Mouse (Mus musculus) heart, embryonic 13.5 days (tissue): ENCODE results near the gene Deaf1. TPM values are rescaled to one million over a fixed set of nuclear protein-coding genes. Genes with fewer than 3 reads are reported as not detected.
A peak's percentile ranks its signal among the peaks of the same experiment; 100 is the strongest.
"Not testable (repeated sequence)": the region's sequence is repeated elsewhere in the genome, so short reads cannot be mapped to it uniquely, and the experiment has no call there.

ENCODE experiments used
- ATAC-seq: fragments of 200-750 bp; cut with Nextera tagmentation; 2 replicates; pipeline ENCODE4 v1.8.0; 2017; ENCODE audit warnings: moderate TSS enrichment; ENCODE audit not compliant: insufficient number of reproducible peaks, low FRiP score, low TSS enrichment; ENCODE audit errors: extremely low read depth
- H3K27ac ChIP-seq: fragments of 300-500 bp; sonication (generic); replicated peaks from 2 replicates; pipeline ENCODE4 v1.5.1; 2015; ENCODE audit warnings: moderate library complexity, mild to moderate bottlenecking, inconsistent platforms
- H3K27me3 ChIP-seq: fragments of 300-500 bp; sonication (generic); replicated peaks from 2 replicates; pipeline ENCODE4 v1.6.1; 2015; ENCODE audit warnings: mild to moderate bottlenecking, inconsistent platforms
- H3K36me3 ChIP-seq: fragments of 300-500 bp; sonication (generic); 2 replicates; pipeline ENCODE4 v1.6.1; 2015; ENCODE audit warnings: mild to moderate bottlenecking, inconsistent platforms
- H3K4me1 ChIP-seq: fragments of 300-500 bp; sonication (generic); 2 replicates; pipeline ENCODE4 v1.6.1; 2015; ENCODE audit warnings: inconsistent platforms
- H3K4me2 ChIP-seq: fragments of 300-500 bp; sonication (generic); 2 replicates; pipeline ENCODE4 v1.6.1; 2015; ENCODE audit warnings: inconsistent platforms, mild to moderate bottlenecking, moderate library complexity
- H3K4me3 ChIP-seq: fragments of 300-500 bp; sonication (generic); 2 replicates; pipeline ENCODE4 v1.5.1; 2015; ENCODE audit warnings: moderate library complexity, mild to moderate bottlenecking, inconsistent platforms
- H3K9ac ChIP-seq: fragments of 300-500 bp; sonication (generic); 2 replicates; pipeline ENCODE4 v1.6.1; 2015; ENCODE audit warnings: inconsistent platforms, mild to moderate bottlenecking, moderate library complexity
- H3K9me3 ChIP-seq: fragments of 300-500 bp; sonication (generic); 2 replicates; pipeline ENCODE4 v1.6.1; 2016; ENCODE audit warnings: inconsistent platforms
- WGBS: fragments of 180-500 bp; shearing (Covaris S2); methylation state at CpG from one replicate; pipeline ENCODE4 v1.1.7; 2015; ENCODE audit warnings: mixed read lengths; 5-methylcytosine and 5-hydroxymethylcytosine counted together
- polyA plus RNA-seq: library from polyadenylated mRNA; unstranded; fragments of >200 nt; fragmentation: Nextera tagmentation; extraction: Ambion mirVana; gene quantifications from 2 replicates; pipeline ENCODE4 v1.2.1, GENCODE M21; 2015

Deaf1 gene
- polyA plus RNA-seq, 1 experiment from 2014 or later = 35.5 TPM

DNA sequence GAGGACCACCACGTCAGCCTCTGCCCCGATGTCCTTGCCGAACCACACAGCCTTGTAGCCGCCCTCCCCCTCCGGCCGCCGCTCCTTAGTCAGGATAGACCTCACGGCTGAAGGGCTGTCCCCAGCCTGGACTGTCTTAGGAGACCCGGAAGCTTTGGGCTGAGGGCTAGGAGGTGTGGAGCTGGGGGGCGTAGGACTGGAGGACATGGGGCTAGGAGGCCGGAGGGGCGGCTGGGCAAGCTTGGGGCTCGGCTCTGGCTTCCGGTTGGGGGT lies 58.3 kb downstream of the Deaf1 start:
- Histone ChIP-seq H3K4me3 (peak overlapping the region; percentile 22), H3K27ac (no peak overlapping the region)
- 61% methylated on average over 14 of the region's 14 CpGs for WGBS

DNA sequence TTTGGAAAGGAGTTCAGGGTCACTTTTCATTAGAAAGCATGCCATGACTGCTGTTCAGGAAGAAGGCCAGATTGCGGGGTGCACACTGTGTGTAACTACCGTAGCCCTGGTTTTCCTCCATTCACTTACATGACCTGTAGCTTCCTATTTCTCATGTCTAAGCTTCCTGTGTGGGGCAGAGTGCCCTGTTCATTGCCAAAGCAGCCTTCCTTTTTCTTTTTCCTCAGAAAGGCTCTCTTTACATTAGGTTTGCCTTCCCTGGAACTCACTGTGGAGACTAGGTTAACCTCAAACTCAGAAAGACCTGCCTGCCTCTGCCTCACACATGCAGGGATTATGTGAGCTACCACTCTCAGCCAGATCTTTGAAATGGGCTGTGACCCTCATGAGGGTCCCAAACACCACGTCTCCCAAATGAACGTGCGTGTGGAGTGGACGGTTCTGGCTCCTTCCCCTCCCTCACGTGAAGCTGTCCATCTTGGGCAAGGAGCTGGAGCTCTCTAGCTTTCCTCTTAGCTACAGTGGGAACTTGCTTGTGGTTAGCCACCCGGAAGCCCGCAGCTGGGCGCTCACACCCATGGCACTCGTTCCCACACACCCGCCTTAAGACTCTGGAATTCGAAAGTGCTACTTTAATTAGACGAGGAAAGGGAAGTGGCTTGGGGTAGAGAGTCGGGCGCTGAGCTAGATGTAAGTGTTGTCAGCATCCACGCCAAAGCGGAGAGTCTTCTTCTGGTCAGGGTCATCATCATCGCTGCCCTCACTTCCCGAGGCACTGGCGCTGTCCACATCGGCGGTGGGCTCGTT lies 58.8 kb downstream of the Deaf1 start:
- no peak overlapping the region for H3K27ac ChIP-seq
- H3K4me1 ChIP-seq = peaks cover 20% of the 10 kb centered on the region
- peaks cover 8% of the 10 kb centered on the region for H3K36me3 ChIP-seq
- peaks cover 9% of the 10 kb centered on the region; the same call in 1 of the 2 replicates for H3K27me3 ChIP-seq
- H3K9ac ChIP-seq = 0 out of 2 replicates have a peak overlapping the region, but pooled peaks have one; percentile 5
- H3K4me3 ChIP-seq = peak overlapping the region; percentile 22
- H3K9me3 ChIP-seq = no peaks in the 10 kb centered on the region
- H3K4me2 ChIP-seq = peak overlapping the region; percentile 47
- no peak for ATAC-seq
- WGBS = 57% methylated on average over 24 of the region's 24 CpGs

More for the DNA sequence above, 58.3 kb downstream of the Deaf1 start:
- H3K4me2 ChIP-seq = peak overlapping the region; percentile 47
- 0 out of 2 replicates have a peak overlapping the region, but pooled peaks have one; percentile 5 for H3K9ac ChIP-seq
- H3K27me3 ChIP-seq = peaks cover 15% of the 10 kb centered on the region; the same call in 1 of the 2 replicates
- peaks cover 20% of the 10 kb centered on the region for H3K4me1 ChIP-seq
- ATAC-seq = no peak
- H3K36me3 ChIP-seq = peaks cover 3% of the 10 kb centered on the region
- H3K9me3 ChIP-seq = no peaks in the 10 kb centered on the region

- no peak within 1 kb of the TSS for H3K27ac ChIP-seq
- H3K9me3 ChIP-seq = no peaks in the 10 kb centered on the region
- peak; percentile 32; the same call in 1 of the 2 replicates for ATAC-seq
- H3K4me2 ChIP-seq = peak within 1 kb of the TSS; percentile 89
- H3K9ac ChIP-seq = peak within 1 kb of the TSS; percentile 83
- peaks cover 20% of the 10 kb centered on the region for H3K4me1 ChIP-seq
- peak within 1 kb of the TSS; percentile 65 for H3K4me3 ChIP-seq
- H3K27me3 ChIP-seq = peaks cover 4% of the 10 kb centered on the region; the same call in 1 of the 2 replicates
- H3K36me3 ChIP-seq = peaks cover 35% of the 10 kb centered on the region
- WGBS = 11% methylated on average over 25 of the region's 25 CpGs
Observed at GRCm38 (mm10) chr7:141265739-141266561, 61.5 kb downstream of the Deaf1 start, which contains the start of gene Irf7. Gene Irf7, minus strand, starts transcription at chr7:141266481.

- Histone ChIP-seq H3K9me3 (no peaks in the 10 kb centered on the region), H3K27me3 (peaks cover 4% of the 10 kb centered on the region; the same call in 1 of the 2 replicates), H3K4me2 (peak overlapping the region; percentile 89), H3K4me1 (peaks cover 20% of the 10 kb centered on the region), H3K36me3 (peaks cover 41% of the 10 kb centered on the region), H3K4me3 (peak overlapping the region; percentile 65), H3K9ac (0 out of 2 replicates have a peak overlapping the region, but pooled peaks have one; percentile 47), H3K27ac (no peak overlapping the region)
- WGBS = 40% methylated on average over 11 of the region's 11 CpGs
- no peak for ATAC-seq
Observed at GRCm38 (mm10) chr7:141265411-141265738, 62.1 kb downstream of the Deaf1 start.

DNA sequence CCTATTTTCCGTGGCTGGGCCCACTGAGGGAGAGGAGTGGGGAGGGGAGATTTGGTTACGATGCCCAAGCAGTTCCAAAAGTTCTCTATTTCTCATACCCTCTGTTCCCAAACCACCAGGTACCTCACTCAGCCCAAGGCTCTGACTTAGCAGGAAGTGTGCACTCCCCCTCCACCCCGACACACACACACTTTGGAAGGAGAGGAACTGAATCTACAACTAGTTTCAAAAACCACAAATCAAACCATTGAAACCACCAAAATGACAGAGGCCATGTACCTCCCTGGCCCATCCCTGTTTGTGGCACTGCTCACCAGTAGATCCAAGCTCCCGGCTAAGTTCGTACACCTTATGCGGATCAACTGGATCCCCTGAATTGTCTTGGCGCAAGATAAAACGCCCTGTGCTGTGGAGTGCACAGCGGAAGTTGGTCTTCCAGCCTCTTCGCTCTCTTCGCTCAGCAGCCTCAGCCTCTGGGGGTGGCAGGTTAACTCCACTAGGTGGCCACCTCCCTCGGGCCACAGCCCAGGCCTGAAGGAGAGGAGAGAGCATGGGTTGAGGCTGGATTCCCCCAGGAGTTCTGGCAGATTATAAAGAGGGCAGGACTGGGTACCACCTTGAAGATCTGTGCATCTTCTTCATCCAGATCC lies 62.6 kb downstream of the Deaf1 start:
- 29% methylated on average over 12 of the region's 12 CpGs for WGBS
- Histone ChIP-seq H3K36me3 (peaks cover 46% of the 10 kb centered on the region), H3K9ac (peak overlapping the region; percentile 47; the same call in 1 of the 2 replicates), H3K27ac (no peak overlapping the region), H3K4me3 (peak overlapping the region; percentile 65; the same call in 1 of the 2 replicates), H3K4me2 (peak overlapping the region; percentile 89), H3K4me1 (peaks cover 20% of the 10 kb centered on the region), H3K27me3 (peaks cover 3% of the 10 kb centered on the region; the same call in 1 of the 2 replicates), H3K9me3 (no peaks in the 10 kb centered on the region)
- no peak; the same call in 1 of the 2 replicates for ATAC-seq

GRCm38 (mm10) chr7:141264041-141264700 lies 63.3 kb downstream of the Deaf1 start:
- 71% methylated on average over 11 of the region's 11 CpGs for WGBS
- H3K36me3 ChIP-seq = peaks cover 53% of the 10 kb centered on the region
- ATAC-seq = no peak

DNA sequence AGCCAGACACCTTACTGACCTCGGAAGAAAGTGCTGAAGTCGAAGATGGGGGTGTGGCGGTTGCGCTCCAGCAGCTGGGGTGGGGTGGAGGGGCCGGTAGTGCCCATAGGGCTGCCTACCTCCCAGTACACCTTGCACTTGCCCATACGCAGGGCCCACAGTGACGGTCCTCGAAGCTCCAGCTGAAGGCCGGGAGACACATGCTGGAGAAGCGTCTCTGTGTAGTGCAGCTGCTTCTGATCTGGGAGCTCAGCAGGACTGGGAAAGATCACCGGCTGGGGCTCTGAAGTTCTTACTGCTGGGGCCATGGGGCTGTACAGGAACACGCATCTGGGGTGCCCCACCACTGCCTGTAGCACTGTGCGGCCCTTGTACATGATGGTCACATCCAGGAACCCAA lies 63.9 kb downstream of the Deaf1 start:
- no peak overlapping the region for H3K9ac ChIP-seq
- H3K36me3 ChIP-seq = peaks cover 58% of the 10 kb centered on the region
- no peak overlapping the region for H3K4me3 ChIP-seq
- no peak overlapping the region for H3K4me2 ChIP-seq
- no peaks in the 10 kb centered on the region for H3K9me3 ChIP-seq
- no peaks in the 10 kb centered on the region for H3K27me3 ChIP-seq
- ATAC-seq = no peak
- H3K27ac ChIP-seq = no peak overlapping the region
- H3K4me1 ChIP-seq = peaks cover 20% of the 10 kb centered on the region
- 85% methylated on average over 13 of the region's 13 CpGs for WGBS

More at GRCm38 (mm10) chr7:141264041-141264700, 63.3 kb downstream of the Deaf1 start:
- Histone ChIP-seq H3K4me3 (no peak overlapping the region), H3K27ac (no peak overlapping the region), H3K9ac (no peak overlapping the region), H3K4me1 (peaks cover 20% of the 10 kb centered on the region), H3K27me3 (no peaks in the 10 kb centered on the region; the same call in 1 of the 2 replicates), H3K4me2 (no peak overlapping the region), H3K9me3 (no peaks in the 10 kb centered on the region)

GRCm38 (mm10) chr7:141261480-141261879 lies 66.0 kb downstream of the Deaf1 start:
- no peaks in the 10 kb centered on the region for H3K27me3 ChIP-seq
- no peak overlapping the region for H3K27ac ChIP-seq
- H3K9me3 ChIP-seq = no peaks in the 10 kb centered on the region
- no peak overlapping the region for H3K4me2 ChIP-seq
- no peak for ATAC-seq
- WGBS = 89% methylated on average over 3 of the region's 3 CpGs
- no peak overlapping the region for H3K9ac ChIP-seq
- H3K36me3 ChIP-seq = peaks cover 80% of the 10 kb centered on the region
- H3K4me3 ChIP-seq = no peak overlapping the region
- peaks cover 18% of the 10 kb centered on the region for H3K4me1 ChIP-seq

DNA sequence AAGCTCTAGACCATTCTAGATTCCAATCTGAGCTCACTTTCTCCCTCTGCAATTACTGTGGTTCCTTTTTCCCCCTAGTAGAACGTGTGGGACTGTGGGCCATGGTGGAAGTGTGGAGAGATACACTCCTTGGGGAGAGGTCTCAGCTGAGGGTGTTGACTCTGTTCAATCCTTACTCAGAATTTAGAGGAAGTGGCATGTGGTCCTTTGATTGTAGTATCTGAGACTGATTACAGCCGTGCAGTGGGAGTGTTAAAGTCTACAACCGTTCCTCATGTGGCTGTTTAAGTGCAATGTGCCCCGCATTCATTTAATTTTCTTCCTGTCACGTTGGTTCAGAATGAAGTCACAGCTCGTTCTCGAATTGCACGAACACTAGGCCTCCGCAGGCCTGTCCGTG lies 71.3 kb downstream of the Deaf1 start:
- no peaks in the 10 kb centered on the region for H3K9me3 ChIP-seq
- H3K36me3 ChIP-seq = peaks cover 97% of the 10 kb centered on the region
- H3K4me1 ChIP-seq = no peaks in the 10 kb centered on the region
- WGBS = 88% methylated on average over 10 of the region's 10 CpGs
- no peak overlapping the region for H3K4me3 ChIP-seq
- no peak overlapping the region for H3K9ac ChIP-seq
- H3K27me3 ChIP-seq = no peaks in the 10 kb centered on the region
- no peak overlapping the region for H3K4me2 ChIP-seq
- H3K27ac ChIP-seq = no peak overlapping the region
- no peak for ATAC-seq

- not testable (repeated sequence) for H3K9ac ChIP-seq, H3K4me1 ChIP-seq, H3K4me2 ChIP-seq, H3K27ac ChIP-seq, ATAC-seq, H3K4me3 ChIP-seq, H3K27me3 ChIP-seq, H3K9me3 ChIP-seq
- 83% methylated on average over 4 of the region's 4 CpGs for WGBS
- H3K36me3 ChIP-seq = peaks cover 98% of the 10 kb centered on the region
Observed at GRCm38 (mm10) chr7:141250486-141250885, 77.0 kb downstream of the Deaf1 start.
